Mouse (Mus musculus) spleen, adult 2 months (tissue): ENCODE results near the gene Itga9.

Experiments
- CTCF ChIP-seq: fragments of 200-500 bp; IDR thresholded peaks from 2 replicates; pipeline ENCODE4 v1.5.1; 2011; ENCODE audit warnings: mild to moderate bottlenecking, inconsistent platforms; ENCODE audit not compliant: insufficient read depth, insufficient read length, insufficient replicate concordance; ENCODE audit errors: extremely low read depth
- POLR2A ChIP-seq: fragments of 200-500 bp; IDR thresholded peaks from 2 replicates; pipeline ENCODE4 v1.6.1; 2011; ENCODE audit warnings: low read depth, low read length, inconsistent platforms

DNA sequence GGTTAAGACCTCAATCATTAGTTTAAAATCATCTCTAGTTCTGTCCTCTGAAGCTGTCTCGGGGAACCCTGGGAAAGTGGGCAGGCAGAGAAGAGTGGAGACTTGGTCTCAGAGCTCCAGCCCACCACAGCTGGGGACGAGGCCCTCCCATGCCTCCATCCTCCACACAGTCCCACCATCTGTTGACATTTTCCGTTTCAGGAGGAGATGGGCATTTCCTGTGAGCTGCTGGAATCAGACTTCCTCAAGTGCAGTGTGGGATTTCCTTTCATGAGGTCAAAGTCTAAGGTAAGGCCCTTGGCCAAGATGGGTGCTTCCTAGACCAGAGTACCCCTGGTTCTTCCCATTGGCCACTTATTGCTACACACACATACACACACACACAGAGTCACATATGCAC is 226.0 kb downstream of the Itga9 start:
- TF ChIP-seq CTCF (no peak), POLR2A (no peak)
